Mouse (Mus musculus) ovary, adult 10 weeks (tissue): ENCODE data around the gene Krt72. TPM values are rescaled to one million over a fixed set of nuclear protein-coding genes. Genes with fewer than 3 reads are reported as not detected.

Experiments
- polyA plus RNA-seq: library from polyadenylated mRNA; stranded (reverse); fragments of 350-450 nt; fragmentation: Illumina TruSeq; extraction: RNeasy Lipid Tissue Mini Kit (QIAGEN cat#74804); gene quantifications from one replicate; pipeline ENCODE4 v1.2.3, GENCODE M21; 2014

Krt72 gene
- polyA plus RNA-seq, result not detected

GRCm38 (mm10) chr15:101786360-101786759 lies at the start of gene Krt72:
Gene Krt72, minus strand, starts transcription at chr15:101786460.

GRCm38 (mm10) chr15:101817875-101818274 lies 31.6 kb upstream of the Krt72 start, which contains the start of gene Krt2:
Gene Krt2, minus strand, starts transcription at chr15:101818169.

GRCm38 (mm10) chr15:101802296-101802835 lies 16.1 kb upstream of the Krt72 start, which contains the start of gene Krt73:
Gene Krt73, minus strand, starts transcription at chr15:101802346.

DNA sequence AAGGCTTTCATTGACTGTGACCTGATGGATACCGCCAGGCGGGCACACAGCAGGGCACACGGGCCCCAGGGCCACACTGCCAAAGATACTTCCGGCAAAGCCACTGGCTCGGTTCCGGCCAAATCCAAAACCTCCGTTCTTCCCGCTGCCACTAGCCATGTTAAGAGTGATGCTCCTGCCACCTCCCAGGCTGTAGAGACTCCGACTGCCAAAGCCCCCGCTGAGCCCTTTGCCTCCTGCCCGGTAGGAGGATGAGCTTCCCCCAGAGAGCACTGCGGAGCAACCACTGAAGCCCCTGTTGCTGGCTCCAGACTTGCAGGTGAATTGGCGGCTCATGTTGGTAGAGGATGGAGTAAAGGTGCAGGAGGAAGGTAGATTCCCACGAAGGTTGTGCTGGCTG lies 43.5 kb downstream of the Krt72 start, which contains the start of gene Krt71:
TSS of gene Krt71 (minus strand) at position 399 of the 400 bp plus-strand sequence.

Other genes with a start within 250 kb of the Krt72 start
- not detected for gene Krt82, start 235.8 kb downstream of the Krt72 start, polyA plus RNA-seq
- gene Krt90, start 223.5 kb downstream of the Krt72 start, polyA plus RNA-seq, result not detected
- not detected for gene Krt75, start 212.6 kb downstream of the Krt72 start, polyA plus RNA-seq
- gene Gm5414, start 158.3 kb downstream of the Krt72 start, polyA plus RNA-seq, result not detected
- gene Gm5478, start 139.1 kb downstream of the Krt72 start, polyA plus RNA-seq, result not detected
- gene Krt6b, start 106.2 kb downstream of the Krt72 start, polyA plus RNA-seq, result not detected
- gene Krt6a, start 92.2 kb downstream of the Krt72 start, polyA plus RNA-seq, result not detected
- not detected for gene Krt5, start 73.6 kb downstream of the Krt72 start, polyA plus RNA-seq
- gene Krt71, start 43.4 kb downstream of the Krt72 start, polyA plus RNA-seq, result not detected
- gene Krt73, start 15.9 kb upstream of the Krt72 start, polyA plus RNA-seq, result 0.34 TPM
- gene Krt2, start 31.7 kb upstream of the Krt72 start, polyA plus RNA-seq, result not detected
- 0.23 TPM for gene Krt1, start 64.3 kb upstream of the Krt72 start, polyA plus RNA-seq
- not detected for gene Krt77, start 83.2 kb upstream of the Krt72 start, polyA plus RNA-seq
- not detected for gene Krt76, start 106.5 kb upstream of the Krt72 start, polyA plus RNA-seq
- not detected for gene Krt4, start 138.3 kb upstream of the Krt72 start, polyA plus RNA-seq
- gene Krt79, start 153.9 kb upstream of the Krt72 start, polyA plus RNA-seq, result 0.48 TPM
- gene Krt78, start 167.8 kb upstream of the Krt72 start, polyA plus RNA-seq, result not detected
- gene Krt8, start 218.0 kb upstream of the Krt72 start, polyA plus RNA-seq, result 4.1 TPM
- gene Krt18, start 241.7 kb upstream of the Krt72 start, polyA plus RNA-seq, result 1.4 TPM